Mouse (Mus musculus): Measurements from ENCODE around the gene Plcg2.

DNA sequence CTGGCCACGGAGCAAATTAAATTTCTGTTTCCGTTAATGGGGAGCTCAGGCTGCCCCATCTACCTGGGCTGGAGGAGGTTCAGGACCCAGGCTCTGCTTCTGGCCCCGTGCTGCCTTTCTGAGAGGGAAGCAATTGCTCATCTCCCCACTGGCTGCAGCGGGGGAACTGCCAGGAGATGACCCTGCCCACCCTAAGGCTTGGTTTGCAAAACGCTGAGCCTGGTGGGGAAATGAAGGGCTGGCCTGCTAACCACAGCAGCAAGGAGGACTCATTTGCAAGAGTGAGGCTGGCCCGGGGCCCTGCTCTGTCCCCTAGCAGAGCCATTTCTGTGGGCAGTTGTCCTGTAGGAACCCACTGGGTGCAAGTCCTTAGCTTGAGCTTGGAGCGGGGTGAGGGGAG is 39.7 kb downstream of the Plcg2 start:
- TF ChIP-seq POLR2A (IDR thresholded peaks at IDR 0.05; ENCODE audit: low read depth, low read length) (no peak), CTCF (IDR thresholded peaks at IDR 0.05; ENCODE audit: extremely low read depth, insufficient read length, insufficient replicate concordance, low read depth, low read length) (no peak)
